Mouse (Mus musculus): ENCODE results near the gene Ppp1r8.
"Not testable (repeated sequence)": the region's sequence is repeated elsewhere in the genome, so short reads cannot be mapped to it uniquely, and the experiment has no call there.

Gene Ppp1r8

GRCm38 (mm10) chr4:132806620-132807191 lies 36.3 kb downstream of the Ppp1r8 start:
- no peak for DNase-seq (ENCODE audit: low read depth, low spot score)

GRCm38 (mm10) chr4:132805599-132806197 lies 37.3 kb downstream of the Ppp1r8 start:
- no peak for DNase-seq (ENCODE audit: low read depth, low spot score)

- no peak for DNase-seq (ENCODE audit: low read depth, low spot score)
Measured at GRCm38 (mm10) chr4:132805146-132805545, 37.8 kb downstream of the Ppp1r8 start.

GRCm38 (mm10) chr4:132804331-132804730 lies 38.6 kb downstream of the Ppp1r8 start:
- DNase-seq (ENCODE audit: low read depth, low spot score), result no peak

GRCm38 (mm10) chr4:132803876-132804275 lies 39.1 kb downstream of the Ppp1r8 start:
- no peak for DNase-seq (ENCODE audit: low read depth, low spot score)

GRCm38 (mm10) chr4:132803212-132803611 lies 39.8 kb downstream of the Ppp1r8 start:
- DNase-seq (ENCODE audit: low read depth, low spot score), result no peak

GRCm38 (mm10) chr4:132802171-132802637 lies 40.8 kb downstream of the Ppp1r8 start:
- no peak for DNase-seq (ENCODE audit: low read depth, low spot score)

GRCm38 (mm10) chr4:132801176-132802077 lies 41.5 kb downstream of the Ppp1r8 start:
- DNase-seq (ENCODE audit: low read depth, low spot score), result no peak

GRCm38 (mm10) chr4:132799845-132800244 lies 43.1 kb downstream of the Ppp1r8 start:
- no peak for DNase-seq (ENCODE audit: low read depth, low spot score)

GRCm38 (mm10) chr4:132798666-132799065 lies 44.3 kb downstream of the Ppp1r8 start:
- DNase-seq (ENCODE audit: low read depth, low spot score), result not testable (repeated sequence)

GRCm38 (mm10) chr4:132798028-132798427 lies 44.9 kb downstream of the Ppp1r8 start:
- DNase-seq (ENCODE audit: low read depth, low spot score), result no peak

- no peak for DNase-seq (ENCODE audit: low read depth, low spot score)
Measured at GRCm38 (mm10) chr4:132797461-132797860, 45.5 kb downstream of the Ppp1r8 start.

GRCm38 (mm10) chr4:132796196-132796886 lies 46.6 kb downstream of the Ppp1r8 start, which contains the start of gene Themis2:
Gene Themis2, minus strand, starts transcription at chr4:132796387.
- DNase-seq (ENCODE audit: low read depth, low spot score), result peak; percentile 66

- no peak for DNase-seq (ENCODE audit: low read depth, low spot score)
Measured at GRCm38 (mm10) chr4:132795171-132795570, 47.8 kb downstream of the Ppp1r8 start.

- DNase-seq (ENCODE audit: low read depth, low spot score), result no peak
Measured at GRCm38 (mm10) chr4:132794760-132795159, 48.2 kb downstream of the Ppp1r8 start.

- no peak for DNase-seq (ENCODE audit: low read depth, low spot score)
Measured at GRCm38 (mm10) chr4:132794028-132794427, 48.9 kb downstream of the Ppp1r8 start.

GRCm38 (mm10) chr4:132793322-132794004 lies 49.5 kb downstream of the Ppp1r8 start:
- DNase-seq (ENCODE audit: low read depth, low spot score), result not testable (repeated sequence)

GRCm38 (mm10) chr4:132789731-132790130 lies 53.2 kb downstream of the Ppp1r8 start:
- DNase-seq (ENCODE audit: low read depth, low spot score), result no peak

GRCm38 (mm10) chr4:132785228-132785627 lies 57.7 kb downstream of the Ppp1r8 start:
- no peak for DNase-seq (ENCODE audit: low read depth, low spot score)

GRCm38 (mm10) chr4:132783732-132784131 lies 59.2 kb downstream of the Ppp1r8 start:
- no peak for DNase-seq (ENCODE audit: low read depth, low spot score)

GRCm38 (mm10) chr4:132780288-132780687 lies 62.7 kb downstream of the Ppp1r8 start:
- DNase-seq (ENCODE audit: low read depth, low spot score), result no peak
